Comparison of ENCODE assay signal across 13 mouse cellular contexts in genomic region chr8:125718914-125719313, GRCm38 (mm10). TPM values are rescaled to one million over a fixed set of nuclear protein-coding genes. Genes with fewer than 3 reads are reported as not detected.
DNase-seq lines count a peak whose midpoint lies in the region; ATAC-seq and TF ChIP-seq lines count a peak whose summit lies in the region.
"Had no signal": no experiment of that assay in that cellular context is flagged by ENCODE, and none has a peak within 500 bp of the region (broad histone marks: within the 10 kb centered on the region; RNA-seq: fewer than 3 reads in every experiment).

No protein-coding gene starts in this region.

- H3K36me3 ChIP-seq in intestine, postnatal 0 days (ENCODE audit: control insufficient read depth, insufficient read depth): no peaks in the 10 kb centered on the region
- no peaks in the 10 kb centered on the region for H3K36me3 ChIP-seq in intestine, embryonic 16.5 days (ENCODE audit: control insufficient read depth, insufficient read depth, low read length)
- no peaks in the 10 kb centered on the region for H3K36me3 ChIP-seq in testis, adult 2 months (ENCODE audit: control insufficient read depth, insufficient read depth, low read length)
- no peaks in the 10 kb centered on the region for H3K36me3 ChIP-seq in splenic B cell, adult 2 months (ENCODE audit: control insufficient read depth, insufficient read depth, low read length, poor library complexity, severe bottlenecking)

- H3K27me3 ChIP-seq in intestine, postnatal 0 days (replicated peaks; ENCODE audit: control insufficient read depth, insufficient read depth, low read length): no peaks in the 10 kb centered on the region
- no peaks in the 10 kb centered on the region for H3K27me3 ChIP-seq in intestine, embryonic 16.5 days (replicated peaks; ENCODE audit: control insufficient read depth, insufficient read depth, low read length)
- H3K27me3 ChIP-seq in testis, adult 2 months (ENCODE audit: control insufficient read depth, insufficient read depth, low read length): no peaks in the 10 kb centered on the region
- no peaks in the 10 kb centered on the region for H3K27me3 ChIP-seq in splenic B cell, adult 2 months (ENCODE audit: control insufficient read depth, insufficient read depth, low read length, poor library complexity, severe bottlenecking)

- H3K4me1 ChIP-seq in intestine, postnatal 0 days (replicated peaks; ENCODE audit: control insufficient read depth, insufficient read depth, low read length): no peaks in the 10 kb centered on the region
- 0 out of 2 replicates have a peak, but pooled peaks cover 4% of the 10 kb centered on the region for H3K4me1 ChIP-seq in intestine, embryonic 16.5 days (ENCODE audit: control insufficient read depth, insufficient read depth, low read length)
- H3K4me1 ChIP-seq in testis, adult 2 months (ENCODE audit: control insufficient read depth, insufficient read depth, low read length): peaks cover 3% of the 10 kb centered on the region
- H3K4me1 ChIP-seq in bone marrow macrophage, adult 2 months (ENCODE audit: control insufficient read depth, insufficient read depth, low read length): 0 out of 2 replicates have a peak, but pooled peaks cover 4% of the 10 kb centered on the region

- no peaks in the 10 kb centered on the region for H3K9me3 ChIP-seq in intestine, postnatal 0 days (ENCODE audit: control insufficient read depth)
- H3K9me3 ChIP-seq in intestine, embryonic 16.5 days (ENCODE audit: control insufficient read depth, low read length): no peaks in the 10 kb centered on the region

- H3K4me3 ChIP-seq in intestine, postnatal 0 days (ENCODE audit: low read depth, low read length): no peak overlapping the region
- H3K4me3 ChIP-seq in intestine, embryonic 16.5 days (ENCODE audit: low read length): no peak overlapping the region
- no peak overlapping the region for H3K4me3 ChIP-seq in testis, adult 2 months (ENCODE audit: control insufficient read depth, low read depth, low read length)
- no peak overlapping the region for H3K4me3 ChIP-seq in bone marrow macrophage, adult 2 months (ENCODE audit: insufficient read depth, low read length)
- H3K4me3 ChIP-seq: erythroblast, embryonic 14.5 days had no signal

- peak; percentile 71 for TF ChIP-seq CTCF in intestine, postnatal 0 days (IDR thresholded peaks at IDR 0.05; ENCODE audit: low read depth)
- TF ChIP-seq CTCF in testis, adult 2 months (IDR thresholded peaks at IDR 0.05; ENCODE audit: control insufficient read depth, insufficient read depth, insufficient replicate concordance, low read depth, low read length): peak; percentile 80
- peak; percentile 71 for TF ChIP-seq CTCF in bone marrow macrophage, adult 2 months (IDR thresholded peaks at IDR 0.05; ENCODE audit: low read depth, low read length)

- DNase-seq in testis, postnatal 14 days (ENCODE audit: low spot score): no peak
- DNase-seq in splenic B cell, adult 2 months (ENCODE audit: low read depth, low spot score): peak; percentile 49
- DNase-seq in ovary, postnatal 36 days (ENCODE audit: low spot score): no peak
- no peak for DNase-seq in gastrocnemius, postnatal 4 days (ENCODE audit: low spot score in 2 of 2)
- DNase-seq: adrenal gland, postnatal 36 days; cerebellum, postnatal 36 days; lung, postnatal 10 days had no signal

- no peak for ATAC-seq in intestine, postnatal 0 days
- no peak for ATAC-seq in intestine, embryonic 16.5 days

- no peak overlapping the region for H3K9ac ChIP-seq in intestine, postnatal 0 days (ENCODE audit: low read depth, low read length)
- H3K9ac ChIP-seq in intestine, embryonic 16.5 days (ENCODE audit: low read depth, low read length): no peak overlapping the region

- no peak for TF ChIP-seq POLR2A in testis, adult 2 months (IDR thresholded peaks at IDR 0.05; ENCODE audit: control insufficient read depth, low read depth, low read length)
- TF ChIP-seq POLR2A in bone marrow macrophage, adult 2 months (IDR thresholded peaks at IDR 0.05; ENCODE audit: borderline replicate concordance, low read depth, low read length): no peak

- H3K4me2 ChIP-seq in intestine, postnatal 0 days (replicated peaks; ENCODE audit: low read depth): no peak overlapping the region
- no peak overlapping the region for H3K4me2 ChIP-seq in intestine, embryonic 16.5 days (ENCODE audit: low read depth, low read length)
- H3K4me2 ChIP-seq: heart, embryonic 11.5 days had no signal

- no peak overlapping the region for H3K27ac ChIP-seq in intestine, postnatal 0 days (ENCODE audit: low read depth, low read length)
- H3K27ac ChIP-seq in intestine, embryonic 16.5 days (ENCODE audit: low read length): no peak overlapping the region
- H3K27ac ChIP-seq in testis, adult 2 months (ENCODE audit: control insufficient read depth, insufficient read depth, low read depth, low read length): no peak overlapping the region
- H3K27ac ChIP-seq in bone marrow macrophage, adult 2 months (ENCODE audit: insufficient read depth, low read depth, low read length): no peak overlapping the region

- 67% methylated on average over 4 of the region's 4 CpGs for WGBS in intestine, postnatal 0 days
- WGBS in intestine, embryonic 16.5 days: 63% methylated on average over 4 of the region's 4 CpGs

RNA-seq across cellular contexts. Expression of gene Ntpcr, which starts 10.8 kb away (rescaled TPM):
- 23.9 and 26.3 TPM in 2 replicates for polyA plus RNA-seq in intestine, postnatal 0 days (2015; fragmentation: Nextera tagmentation; extraction: Ambion mirVana)
- 30.8 and 32.9 TPM in 2 replicates for polyA plus RNA-seq in intestine, embryonic 16.5 days (2015; fragmentation: Nextera tagmentation; extraction: Ambion mirVana)
- 95.4 and 112 TPM in 2 replicates for polyA plus RNA-seq in testis, adult 2 months (2012; rRNA removed)
- 39.6 and 42.1 TPM in 2 replicates for polyA plus RNA-seq in bone marrow macrophage, adult 2 months (2012; ENCODE audit: insufficient read depth, insufficient read length, missing spikeins)
- 10 to 100 TPM; 23.2 to 24.5 TPM for total RNA-seq in gastrocnemius, postnatal 4 days (2021)

RNA-seq across cellular contexts. Expression of gene Map10, which starts 49.3 kb away (rescaled TPM):
- polyA plus RNA-seq in intestine, postnatal 0 days (2015; fragmentation: Nextera tagmentation; extraction: Ambion mirVana): 2.4 and 3.0 TPM in 2 replicates
- 3.5 and 3.7 TPM in 2 replicates for polyA plus RNA-seq in intestine, embryonic 16.5 days (2015; fragmentation: Nextera tagmentation; extraction: Ambion mirVana)
- 14.0 and 15.0 TPM in 2 replicates for polyA plus RNA-seq in testis, adult 2 months (2012; rRNA removed)
- polyA plus RNA-seq in bone marrow macrophage, adult 2 months (2012; ENCODE audit: insufficient read depth, insufficient read length, missing spikeins): 0.92 and 1.2 TPM in 2 replicates
- total RNA-seq in gastrocnemius, postnatal 4 days (2021): 1 to 10 TPM; 5.3 to 6.2 TPM
- polyA plus RNA-seq: erythroblast, embryonic 14.5 days had no signal
